Mouse (Mus musculus): ENCODE data around the gene Lfng.
A peak's percentile ranks its signal among the peaks of the same experiment; 100 is the strongest.

Lfng gene

GRCm38 (mm10) chr5:140594846-140595245 is 12.3 kb upstream of the Lfng start:
- DNase-seq: no peak

DNA sequence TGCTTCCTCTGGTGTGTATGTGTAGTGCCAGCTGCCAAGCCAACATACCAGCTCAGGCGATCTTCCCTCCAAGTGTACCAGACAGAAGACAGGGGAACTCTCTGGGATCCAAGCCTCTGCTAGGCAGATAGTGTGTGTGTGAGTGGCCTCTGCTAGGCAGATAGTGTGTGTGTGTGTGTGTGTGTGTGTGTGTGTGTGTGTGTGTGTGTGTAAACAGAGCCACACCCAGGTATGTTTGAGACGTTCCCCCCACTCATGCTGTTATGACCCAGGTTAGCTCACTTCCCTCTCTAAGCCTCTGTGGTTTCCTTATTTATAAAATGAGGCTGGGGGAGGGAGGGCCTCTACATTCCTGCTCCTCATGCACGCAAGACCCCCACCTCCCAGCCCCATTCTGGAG is 10.7 kb upstream of the Lfng start:
- DNase-seq: peak in 1 of 2 experiments; percentile 49

- DNase-seq: peak; percentile 69 to 76
These were observed 10.1 kb upstream of the Lfng start for GRCm38 (mm10) chr5:140596927-140597588.

DNA sequence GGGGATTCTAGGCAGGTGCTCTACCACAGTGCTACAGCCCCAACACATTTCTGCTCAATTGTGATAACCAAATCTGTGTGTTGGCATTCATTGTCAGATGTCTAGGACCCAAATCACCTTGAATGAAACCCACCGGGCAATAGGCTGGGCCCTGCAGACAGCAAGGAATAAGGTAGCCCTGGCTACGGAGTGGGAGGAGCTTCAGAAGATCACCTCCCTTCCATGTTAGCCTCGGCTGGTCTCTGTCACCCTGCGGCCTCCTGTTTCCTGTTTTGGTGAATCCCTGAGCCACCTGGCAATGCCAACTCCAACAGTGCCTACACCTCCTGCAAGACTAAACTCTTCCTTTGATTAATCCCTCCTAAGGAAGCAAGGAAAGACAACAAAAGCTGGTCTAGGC is 9.3 kb upstream of the Lfng start:
- DNase-seq: no peak

- no peak for DNase-seq
These were observed 7.2 kb upstream of the Lfng start for GRCm38 (mm10) chr5:140599939-140600338.

GRCm38 (mm10) chr5:140601712-140602111 is 5.4 kb upstream of the Lfng start:
- no peak for DNase-seq

- DNase-seq: no peak
These were observed 4.6 kb upstream of the Lfng start for GRCm38 (mm10) chr5:140602540-140602939.

DNA sequence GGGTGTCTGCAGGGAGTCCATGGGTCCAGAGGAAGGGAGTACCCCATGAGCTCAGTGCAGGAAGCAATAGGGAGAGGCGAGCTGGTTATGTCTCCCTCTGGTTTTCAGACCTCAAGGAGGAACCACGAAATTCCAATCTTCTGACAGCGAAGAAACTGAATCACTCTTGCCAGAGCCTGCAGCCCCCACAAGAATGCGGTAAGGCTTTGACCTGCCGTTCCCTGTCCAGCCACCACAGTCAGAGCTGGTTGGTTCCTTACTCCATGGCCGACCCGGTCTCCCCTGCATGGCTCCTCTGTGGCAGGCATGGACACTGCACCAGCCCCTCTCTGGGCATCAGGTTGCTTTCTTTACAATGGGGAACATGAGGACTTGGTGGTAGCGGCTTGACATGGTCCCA is 2.7 kb upstream of the Lfng start:
- no peak for DNase-seq

DNA sequence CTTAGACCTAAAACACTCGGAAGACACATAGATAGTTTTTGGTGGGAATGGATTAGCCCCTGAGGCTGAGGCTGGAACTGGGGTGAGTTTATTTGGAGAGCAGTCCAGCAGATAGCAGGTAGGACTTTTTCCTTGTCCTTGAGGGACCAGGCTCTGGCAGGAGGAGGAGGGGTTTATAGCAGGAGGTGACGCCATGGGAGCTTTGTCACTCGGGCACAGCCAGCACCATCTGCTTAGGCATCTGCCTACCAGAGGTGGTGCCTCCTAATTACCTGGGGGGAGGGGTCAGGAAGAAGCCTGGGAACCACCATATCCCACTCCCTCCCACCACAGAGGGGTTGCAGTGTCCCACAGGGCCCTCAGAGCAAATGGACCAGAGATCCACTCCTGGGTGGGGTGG is 1.9 kb upstream of the Lfng start:
- DNase-seq: no peak

DNA sequence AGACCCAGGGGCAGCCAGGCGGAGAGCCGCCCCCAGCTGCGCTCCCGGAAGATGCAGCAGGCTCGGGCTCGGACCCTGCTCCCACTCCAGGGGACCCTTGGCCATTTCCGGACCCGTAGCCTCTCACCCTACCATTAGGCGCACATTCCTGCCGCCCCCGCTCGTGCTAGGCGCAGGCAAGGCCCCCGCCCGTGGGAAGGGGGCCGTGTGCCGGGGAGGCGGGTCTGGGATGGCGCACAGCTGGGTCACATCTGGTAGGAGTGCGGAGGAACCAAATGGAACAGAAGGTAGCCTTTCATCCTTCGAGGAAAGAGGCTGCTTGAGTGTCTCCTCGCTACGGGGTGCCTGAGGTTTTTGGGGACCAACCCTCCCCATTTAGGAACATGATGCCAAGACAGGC is 734 bp upstream of the Lfng start:
- no peak for DNase-seq

DNA sequence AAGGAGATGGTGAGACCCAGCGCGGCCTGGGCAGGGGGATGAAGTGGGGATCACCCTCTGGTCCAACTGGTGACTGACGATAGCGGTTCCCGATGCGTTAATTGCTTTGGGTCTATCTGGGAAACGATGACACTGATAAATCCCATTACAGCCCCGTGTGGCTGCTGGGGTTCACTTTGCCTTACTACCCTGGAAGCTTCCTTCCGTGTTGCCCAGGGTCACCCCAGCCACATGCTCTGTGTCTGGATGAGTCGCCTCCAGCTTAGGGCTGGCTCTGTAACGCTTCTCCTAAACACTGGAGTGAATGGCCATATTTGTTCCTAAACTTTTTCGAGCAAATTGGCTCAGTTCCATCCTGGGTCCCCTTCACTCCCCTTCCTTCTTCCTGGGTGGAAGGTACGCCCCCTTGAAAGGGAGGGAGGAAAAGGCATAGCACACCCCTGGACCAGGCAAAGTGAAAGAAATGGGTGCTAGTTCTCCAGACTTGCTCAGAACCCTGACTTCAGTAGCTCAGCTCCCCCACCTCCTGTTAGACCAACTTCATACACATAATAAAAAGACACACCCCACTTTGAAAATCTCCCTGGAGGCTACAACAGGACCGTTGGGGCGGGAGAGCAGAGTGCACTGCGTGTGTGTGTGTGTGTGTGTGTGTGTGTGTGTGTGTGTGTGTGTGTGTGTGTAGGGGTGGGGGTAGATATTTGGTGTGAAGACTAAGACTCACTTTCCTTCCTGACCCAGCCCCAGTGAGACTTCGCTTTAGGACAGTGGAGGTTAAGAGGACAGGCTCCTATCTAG is 915 bp downstream of the Lfng start:
- DNase-seq: peak in 1 of 2 experiments; percentile 39

- peak; percentile 44 to 64 for DNase-seq
These were observed 1.5 kb downstream of the Lfng start for GRCm38 (mm10) chr5:140608634-140609015.

GRCm38 (mm10) chr5:140609511-140610272 is 2.6 kb downstream of the Lfng start:
- DNase-seq: peak; percentile 73 to 85

GRCm38 (mm10) chr5:140610273-140611011 is 3.3 kb downstream of the Lfng start:
- DNase-seq: peak; percentile 73 to 82

DNA sequence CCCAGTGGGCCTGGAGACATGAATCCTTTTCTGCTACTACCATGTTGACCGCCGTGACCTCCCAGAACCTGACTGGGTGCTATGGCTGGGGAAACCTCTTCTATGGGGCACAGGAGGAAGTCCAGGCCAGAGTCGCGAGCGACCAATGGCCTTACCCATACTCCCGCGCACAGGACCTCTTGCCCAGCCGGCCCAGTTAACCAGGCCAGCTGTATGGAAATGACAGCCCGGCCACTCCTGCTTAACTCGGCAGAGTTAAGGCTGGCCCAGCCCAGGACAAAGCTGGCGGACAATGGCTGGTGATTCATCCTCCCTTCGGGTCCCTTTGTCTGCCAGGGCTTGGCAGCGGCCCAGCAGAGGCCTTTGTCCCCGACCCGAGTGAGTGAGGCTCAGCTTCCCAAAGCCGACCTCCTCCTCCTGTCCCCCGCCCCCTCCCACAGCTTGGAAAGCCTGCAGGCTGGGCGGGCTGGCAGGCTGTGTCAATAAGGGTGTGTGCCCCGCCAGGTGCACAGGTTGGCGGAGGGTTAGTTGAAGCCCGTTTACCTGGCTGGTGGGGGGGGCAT is 4.0 kb downstream of the Lfng start:
- DNase-seq: peak; percentile 83 to 91

GRCm38 (mm10) chr5:140611611-140612185 is 4.6 kb downstream of the Lfng start:
- no peak for DNase-seq

- DNase-seq: no peak
These were observed 5.1 kb downstream of the Lfng start for GRCm38 (mm10) chr5:140612191-140612590.

DNA sequence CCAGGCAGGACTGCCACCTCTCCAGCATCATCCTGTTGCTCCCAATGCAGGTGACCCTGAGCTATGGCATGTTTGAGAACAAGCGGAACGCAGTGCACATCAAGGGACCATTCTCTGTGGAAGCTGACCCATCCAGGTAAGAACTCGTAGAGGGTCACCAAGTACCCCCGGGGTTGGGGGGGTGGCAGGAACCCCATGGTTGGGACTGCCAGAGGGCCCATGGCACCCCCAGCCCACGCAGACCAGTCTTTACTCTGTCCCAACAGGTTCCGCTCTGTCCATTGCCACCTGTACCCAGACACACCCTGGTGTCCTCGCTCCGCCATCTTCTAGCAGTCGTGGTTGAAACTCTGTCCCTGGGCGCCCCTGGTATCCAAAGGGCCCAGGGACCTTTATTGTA is 7.0 kb downstream of the Lfng start:
- no peak for DNase-seq

DNA sequence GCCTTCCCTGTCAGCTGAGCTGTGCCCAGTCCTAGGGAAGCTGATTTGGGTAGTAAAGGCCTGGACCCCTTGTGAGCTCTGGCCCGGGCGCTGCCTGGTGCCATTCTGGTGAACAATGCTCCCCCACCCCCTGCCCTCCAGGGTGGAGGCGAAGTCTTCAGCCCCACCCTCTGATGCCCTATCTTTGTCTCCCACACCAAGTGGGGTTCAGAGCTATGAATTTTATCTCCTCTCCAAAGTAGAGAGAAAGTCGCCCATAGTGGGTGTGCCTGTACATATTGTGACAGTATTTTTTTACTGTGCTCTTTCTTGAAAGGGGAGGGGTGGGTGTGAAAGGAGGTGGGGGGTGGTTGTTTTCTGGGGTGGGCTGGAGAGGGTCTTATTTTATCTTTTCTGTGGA is 7.7 kb downstream of the Lfng start:
- DNase-seq: no peak

- DNase-seq: no peak
These were observed 8.4 kb downstream of the Lfng start for GRCm38 (mm10) chr5:140615321-140616109.

DNA sequence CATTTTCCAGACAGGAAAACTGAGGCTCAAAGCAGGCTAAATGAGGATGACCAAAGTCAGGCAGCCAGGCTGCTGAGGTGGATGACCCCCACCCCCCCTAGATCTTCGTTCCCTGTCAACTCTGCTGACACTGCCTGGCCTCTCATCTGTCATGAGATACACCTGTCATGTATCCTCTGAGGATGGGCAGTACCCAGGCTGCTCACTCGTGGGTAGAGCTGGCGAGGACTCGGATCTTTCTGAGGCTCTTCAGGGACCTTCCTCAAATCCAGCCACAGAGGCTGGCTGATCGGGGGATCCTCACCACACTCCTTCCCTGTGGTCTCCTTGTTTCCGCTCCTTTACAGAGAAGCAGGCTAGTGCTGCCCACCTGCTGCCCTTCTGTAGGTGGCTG is 9.0 kb downstream of the Lfng start:
- no peak for DNase-seq

Measured in lung, adult 18-20 months (tissue).